Mouse (Mus musculus) G1E (cell line): Measurements from ENCODE around the gene Gm10309. TPM values are rescaled to one million over a fixed set of nuclear protein-coding genes. Genes with fewer than 3 reads are reported as not detected.

Source experiments
- ATAC-seq: 2 replicates; pipeline ENCODE4 v1.8.0; 2016; ENCODE audit warnings: mild to moderate bottlenecking; ENCODE audit not compliant: insufficient number of reproducible peaks, poor library complexity, low FRiP score, severe bottlenecking; ENCODE audit errors: extremely low read depth
- DNase-seq: peaks from one replicate; pipeline ENCODE4 v3.0.0; 2012; ENCODE audit warnings: low spot score
- H3K27me3 ChIP-seq: 2 replicates; pipeline ENCODE4 v1.6.1; 2012; ENCODE audit warnings: mild to moderate bottlenecking, low read length, inconsistent platforms; ENCODE audit not compliant: insufficient read depth
- H3K36me3 ChIP-seq: replicated peaks from 2 replicates; pipeline ENCODE3; 2012; ENCODE audit warnings: mild to moderate bottlenecking, inconsistent platforms
- H3K4me1 ChIP-seq: 2 replicates; pipeline ENCODE4 v1.6.1; 2012; ENCODE audit warnings: low read depth, low read length, inconsistent platforms, mixed read lengths; ENCODE audit not compliant: insufficient read depth
- H3K4me3 ChIP-seq: 2 replicates; pipeline ENCODE4 v1.5.1; 2012; ENCODE audit warnings: low read depth, mild to moderate bottlenecking, inconsistent platforms, low read length, moderate library complexity, mixed read lengths
- H3K9me3 ChIP-seq: replicated peaks from 2 replicates; pipeline ENCODE4 v1.6.1; 2012; ENCODE audit warnings: inconsistent platforms
- CTCF ChIP-seq: IDR thresholded peaks from 2 replicates; pipeline ENCODE4 v1.5.1; 2012; ENCODE audit warnings: low read depth, low read length, inconsistent platforms, mixed read lengths
- GATA1 ChIP-seq: IDR thresholded peaks from 2 replicates; pipeline ENCODE4 v1.6.1; 2012; ENCODE audit warnings: borderline replicate concordance, low read length, inconsistent platforms, mixed read lengths
- GATA2 ChIP-seq: IDR thresholded peaks from 2 replicates; pipeline ENCODE4 v1.6.1; 2012; ENCODE audit warnings: low read depth, low read length, inconsistent platforms, borderline replicate concordance
- POLR2AphosphoS5 ChIP-seq: IDR thresholded peaks from 2 replicates; pipeline ENCODE4 v1.6.1; 2012; ENCODE audit warnings: low read depth, low read length, inconsistent platforms; ENCODE audit not compliant: insufficient replicate concordance
- TAL1 ChIP-seq: conservative IDR thresholded peaks from 2 replicates; pipeline ENCODE4 v1.6.1; 2012; ENCODE audit warnings: low read depth, low read length, inconsistent platforms, mixed read lengths
- polyA plus RNA-seq: library from polyadenylated mRNA; stranded (reverse); fragments of >175 nt; gene quantifications from 2 replicates; pipeline ENCODE4 v1.2.3, GENCODE M21; 2012
- total RNA-seq, 2 experiments: library from RNA; stranded (forward) in 1 of 2; stranded (reverse) in 1 of 2; fragments of 200-1000 nt in 1 of 2; fragments of >200 nt in 1 of 2; fragmentation: Nextera tagmentation in 1 of 2; gene quantifications; 2 replicates each; pipeline ENCODE4 v1.2.3; 2014 to 2017

The Gm10309 gene
- total and polyA plus RNA-seq, 3 experiments, result 0.11 TPM; not detected in 2

- DNase-seq (no peak), ATAC-seq (no peak)
- Histone ChIP-seq H3K36me3 (no peaks in the 10 kb centered on the region), H3K27me3 (no peaks in the 10 kb centered on the region), H3K9me3 (peaks cover 8% of the 10 kb centered on the region), H3K4me1 (no peaks in the 10 kb centered on the region), H3K4me3 (no peak overlapping the region)
- TF ChIP-seq GATA1 (no peak), CTCF (no peak), GATA2 (no peak), TAL1 (no peak), POLR2AphosphoS5 (no peak)
Observed at GRCm38 (mm10) chr17:86454351-86454706, 50.7 kb downstream of the Gm10309 start.

GRCm38 (mm10) chr17:86453673-86454350, 51.2 kb downstream of the Gm10309 start:
- no peaks in the 10 kb centered on the region for H3K36me3 ChIP-seq
- H3K27me3 ChIP-seq, result no peaks in the 10 kb centered on the region
- TF ChIP-seq CTCF (no peak), POLR2AphosphoS5 (no peak), GATA1 (no peak), TAL1 (no peak), GATA2 (no peak)
- no peak for DNase-seq
- H3K4me1 ChIP-seq, result no peaks in the 10 kb centered on the region
- H3K9me3 ChIP-seq, result peaks cover 8% of the 10 kb centered on the region
- no peak overlapping the region for H3K4me3 ChIP-seq
- no peak for ATAC-seq

GRCm38 (mm10) chr17:86452934-86453333, 52.1 kb downstream of the Gm10309 start:
- DNase-seq, result no peak
- ATAC-seq, result no peak
- TF ChIP-seq CTCF (no peak), POLR2AphosphoS5 (no peak), TAL1 (no peak), GATA2 (no peak), GATA1 (no peak)

More at GRCm38 (mm10) chr17:86452934-86453333, 52.1 kb downstream of the Gm10309 start:
- peaks cover 11% of the 10 kb centered on the region for H3K9me3 ChIP-seq
- H3K4me1 ChIP-seq, result no peaks in the 10 kb centered on the region
- H3K4me3 ChIP-seq, result no peak overlapping the region
- no peaks in the 10 kb centered on the region for H3K36me3 ChIP-seq
- H3K27me3 ChIP-seq, result no peaks in the 10 kb centered on the region

Other genes with a start within 250 kb of the Gm10309 start
- not detected in 2 replicates for gene Epas1, start 248.5 kb upstream of the Gm10309 start, total RNA-seq (2014; fragmentation: Nextera tagmentation)
- gene Epas1, start 248.5 kb upstream of the Gm10309 start, total RNA-seq (2017), result 0.05 TPM in 1 of 2 replicates, not detected in the other
- not detected in 2 replicates for gene Epas1, start 248.5 kb upstream of the Gm10309 start, polyA plus RNA-seq